Mouse (Mus musculus) midbrain, embryonic 11.5 days (tissue): Measurements from ENCODE around the gene Wdhd1. TPM values are rescaled to one million over a fixed set of nuclear protein-coding genes. Genes with fewer than 3 reads are reported as not detected.

Experiments
- ATAC-seq: fragments of 200-750 bp; cut with Nextera tagmentation; 2 replicates; pipeline ENCODE4 v1.8.0; 2017; ENCODE audit warnings: moderate TSS enrichment, moderate library complexity; ENCODE audit not compliant: low FRiP score
- DNase-seq: peaks from one replicate; pipeline ENCODE4 v3.0.0; 2015; ENCODE audit warnings: low spot score; ENCODE audit errors: missing footprints
- H3K27ac ChIP-seq: fragments of 300-500 bp; sonication (generic); 2 replicates; pipeline ENCODE4 v1.5.1; 2014; ENCODE audit warnings: low read depth, low read length
- H3K27me3 ChIP-seq: fragments of 300-500 bp; sonication (generic); 2 replicates; pipeline ENCODE4 v1.6.1; 2014; ENCODE audit warnings: mild to moderate bottlenecking, low read length, moderate library complexity, mixed read lengths; ENCODE audit not compliant: control insufficient read depth, insufficient read depth
- H3K36me3 ChIP-seq: fragments of 300-500 bp; sonication (generic); 2 replicates; pipeline ENCODE4 v1.6.1; 2014; ENCODE audit warnings: mild to moderate bottlenecking, low read length, moderate library complexity, mixed read lengths; ENCODE audit not compliant: control insufficient read depth, insufficient read depth
- H3K4me1 ChIP-seq: fragments of 300-500 bp; sonication (generic); 2 replicates; pipeline ENCODE4 v1.6.1; 2014; ENCODE audit warnings: low read length; ENCODE audit not compliant: control insufficient read depth, insufficient read depth
- H3K4me2 ChIP-seq: fragments of 300-500 bp; sonication (generic); 2 replicates; pipeline ENCODE4 v1.6.1; 2014; ENCODE audit warnings: mild to moderate bottlenecking, moderate library complexity
- H3K4me3 ChIP-seq: fragments of 300-500 bp; sonication (generic); 2 replicates; pipeline ENCODE4 v1.5.1; 2014; ENCODE audit warnings: low read depth, low read length
- H3K9ac ChIP-seq: fragments of 300-500 bp; sonication (generic); 2 replicates; pipeline ENCODE4 v1.6.1; 2014; ENCODE audit warnings: low read length
- H3K9me3 ChIP-seq: fragments of 300-500 bp; sonication (generic); 2 replicates; pipeline ENCODE4 v1.6.1; 2016; ENCODE audit warnings: low read length; ENCODE audit not compliant: control insufficient read depth
- WGBS: fragments of 180-500 bp; shearing (Covaris S2); extraction: QIAGEN DNeasy Blood & Tissue Kit; methylation state at CpG from one replicate; pipeline ENCODE4 v1.1.7; 2014; 5-methylcytosine and 5-hydroxymethylcytosine counted together
- polyA plus RNA-seq: library from polyadenylated mRNA; unstranded; fragments of >200 nt; fragmentation: Nextera tagmentation; extraction: Ambion mirVana; gene quantifications from 2 replicates; pipeline ENCODE4 v1.2.1, GENCODE M21; 2014

Gene Wdhd1
- polyA plus RNA-seq, 1 experiment from 2014 or later: 47.3 TPM

DNA sequence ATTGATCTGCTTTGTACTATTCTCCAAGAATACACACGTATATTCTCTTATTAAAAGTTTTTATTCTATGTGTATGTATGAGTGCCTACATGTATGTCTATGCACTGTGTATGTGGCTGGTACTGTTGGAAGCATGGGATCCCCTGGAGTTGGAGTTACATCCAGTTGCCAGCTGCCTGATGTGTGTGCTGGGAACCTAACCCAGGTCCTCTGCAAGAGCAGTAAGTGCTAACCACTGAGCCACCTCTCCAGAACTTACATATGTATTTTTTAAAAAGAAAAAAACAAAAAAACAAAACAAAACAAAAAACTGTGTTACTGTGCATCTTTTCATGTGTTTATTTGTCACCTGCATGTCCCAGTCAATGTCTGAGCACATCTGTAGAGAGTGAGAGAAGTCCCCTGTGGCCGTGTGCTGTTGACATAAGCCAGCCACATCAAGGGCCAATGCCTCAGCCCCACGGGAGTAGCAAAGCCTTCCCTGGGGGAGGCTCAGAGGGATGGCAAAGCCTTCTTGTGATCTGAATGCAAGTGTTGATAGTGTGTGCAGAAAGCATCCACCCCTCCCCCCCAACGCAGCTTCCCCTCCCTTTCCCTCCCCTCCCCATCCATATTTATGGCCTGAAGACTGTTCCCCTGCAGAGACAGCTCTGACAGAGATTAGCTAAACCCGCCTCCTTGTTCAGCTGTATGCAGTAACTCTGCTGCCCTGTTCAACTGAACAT, 42.0 kb downstream of the Wdhd1 start:
- no peaks in the 10 kb centered on the region; the same call in 1 of the 2 replicates for H3K9me3 ChIP-seq
- no peak overlapping the region for H3K9ac ChIP-seq
- 82% methylated on average over 5 of the region's 5 CpGs for WGBS
- H3K4me1 ChIP-seq: no peaks in the 10 kb centered on the region
- H3K27ac ChIP-seq: no peak overlapping the region
- H3K36me3 ChIP-seq: no peaks in the 10 kb centered on the region
- no peak overlapping the region for H3K4me3 ChIP-seq
- DNase-seq: peak; percentile 75
- no peak for ATAC-seq
- H3K27me3 ChIP-seq: no peaks in the 10 kb centered on the region
- no peak overlapping the region for H3K4me2 ChIP-seq

DNA sequence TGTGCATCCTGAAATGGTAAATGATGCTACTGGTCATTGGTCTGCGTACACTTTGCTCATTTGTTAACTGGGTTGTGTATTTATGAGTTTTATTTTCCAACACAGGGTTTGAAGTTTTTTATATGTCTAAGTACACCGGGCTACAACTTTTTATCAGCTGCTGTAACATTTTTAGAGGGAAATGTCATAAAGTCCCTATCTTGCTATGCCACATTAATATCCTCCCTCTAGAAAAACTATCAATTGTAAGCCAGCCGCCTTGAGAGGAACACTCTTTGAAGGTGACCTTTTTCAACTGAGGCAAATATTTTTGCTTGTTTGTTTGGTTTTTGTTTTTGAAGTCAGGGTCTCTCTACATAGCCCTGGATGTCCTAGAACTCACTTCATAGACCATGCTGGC, 42.6 kb downstream of the Wdhd1 start:
- no peak overlapping the region for H3K4me2 ChIP-seq
- H3K36me3 ChIP-seq: no peaks in the 10 kb centered on the region
- H3K4me1 ChIP-seq: no peaks in the 10 kb centered on the region
- ATAC-seq (no peak), DNase-seq (peak; percentile 10)
- H3K27ac ChIP-seq: no peak overlapping the region
- no peak overlapping the region for H3K4me3 ChIP-seq
- no peaks in the 10 kb centered on the region; the same call in 1 of the 2 replicates for H3K9me3 ChIP-seq
- no peaks in the 10 kb centered on the region for H3K27me3 ChIP-seq
- H3K9ac ChIP-seq: no peak overlapping the region
- WGBS: 96% methylated on average over 3 of the region's 3 CpGs

DNA sequence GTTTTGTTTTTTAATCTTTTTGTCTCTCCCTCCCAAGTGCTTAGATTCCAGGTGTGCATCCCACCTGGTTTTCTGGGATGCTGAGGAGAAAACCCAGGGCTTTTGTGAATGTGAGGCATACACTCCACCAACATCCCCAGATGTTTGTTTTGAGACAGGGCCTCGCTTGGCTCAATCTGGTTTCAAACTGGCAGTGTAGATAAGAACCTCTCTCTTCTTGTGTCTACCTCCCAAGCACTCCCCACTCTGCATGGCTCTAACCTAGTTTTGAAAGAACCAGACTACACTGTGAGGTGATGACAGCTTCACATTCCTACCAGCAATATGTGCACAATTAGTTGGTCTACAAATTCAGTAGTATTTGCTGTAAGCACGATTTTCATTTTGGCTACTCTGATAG, 43.1 kb downstream of the Wdhd1 start:
- ATAC-seq: no peak
- peak; percentile 2 for DNase-seq
- Histone ChIP-seq H3K36me3 (no peaks in the 10 kb centered on the region), H3K27ac (no peak overlapping the region), H3K4me3 (no peak overlapping the region), H3K9ac (no peak overlapping the region), H3K27me3 (no peaks in the 10 kb centered on the region), H3K9me3 (no peaks in the 10 kb centered on the region; the same call in 1 of the 2 replicates), H3K4me1 (no peaks in the 10 kb centered on the region), H3K4me2 (no peak overlapping the region)
- WGBS: 77% methylated on average over 2 of the region's 2 CpGs

DNA sequence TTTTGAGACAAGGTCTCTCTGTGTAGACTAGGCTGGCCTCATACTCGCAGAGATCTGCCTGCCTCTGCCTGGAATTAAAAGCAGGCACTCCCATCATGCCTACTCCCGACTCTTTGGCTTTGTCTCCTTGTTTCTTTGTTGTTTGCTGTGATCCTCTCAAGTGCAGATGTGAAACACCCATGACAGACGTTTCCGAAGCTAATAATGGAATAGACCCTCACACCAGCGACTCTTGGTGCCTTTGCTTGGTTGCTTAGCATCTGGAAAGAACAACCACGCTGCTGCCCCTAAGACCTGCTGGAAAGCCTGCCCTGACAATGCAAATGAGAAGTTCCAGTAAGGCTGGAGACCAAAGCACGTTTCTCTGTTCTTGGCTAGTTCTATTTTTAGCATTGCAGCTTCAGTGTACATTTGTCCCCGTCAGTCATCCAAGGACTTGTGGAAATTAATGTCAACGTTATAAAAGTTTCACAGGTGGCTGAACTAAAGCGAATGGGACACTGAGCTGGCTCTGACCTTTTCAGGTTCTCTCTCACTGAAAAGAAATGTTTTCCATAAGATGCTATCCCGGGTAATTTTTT, 46.8 kb downstream of the Wdhd1 start:
- ATAC-seq (no peak), DNase-seq (no peak)
- 85% methylated on average over 11 of the region's 11 CpGs for WGBS

DNA sequence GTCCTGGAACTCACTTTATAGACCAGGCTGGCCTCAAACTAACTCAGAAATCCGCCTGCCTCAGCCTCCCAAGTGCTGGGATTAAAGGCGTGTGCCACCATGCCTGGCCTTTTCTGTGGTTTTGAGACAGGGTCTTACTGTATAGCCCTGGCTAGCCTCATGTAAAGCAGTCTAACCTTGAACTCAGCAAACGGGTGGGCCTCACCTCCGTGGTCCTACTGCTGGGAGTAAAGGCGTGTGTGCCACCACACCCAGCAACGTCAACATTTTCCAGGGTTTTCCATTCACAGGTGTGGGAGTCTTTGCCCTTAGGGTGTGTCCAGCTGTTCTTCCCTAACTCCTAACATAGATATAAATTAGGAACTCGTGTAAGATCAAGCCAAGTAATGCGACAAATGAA, 50.7 kb downstream of the Wdhd1 start:
- Histone ChIP-seq H3K4me1 (no peaks in the 10 kb centered on the region), H3K27ac (no peak overlapping the region), H3K9ac (no peak overlapping the region), H3K36me3 (no peaks in the 10 kb centered on the region), H3K4me2 (no peak overlapping the region), H3K27me3 (no peaks in the 10 kb centered on the region), H3K4me3 (no peak overlapping the region), H3K9me3 (no peaks in the 10 kb centered on the region)
- ATAC-seq (no peak), DNase-seq (no peak)
- WGBS: 90% methylated on average over 8 of the region's 8 CpGs

More for the DNA sequence above, 46.8 kb downstream of the Wdhd1 start:
- no peak overlapping the region for H3K27ac ChIP-seq
- H3K27me3 ChIP-seq: no peaks in the 10 kb centered on the region
- H3K4me2 ChIP-seq: no peak overlapping the region
- H3K4me3 ChIP-seq: no peak overlapping the region
- H3K36me3 ChIP-seq: no peaks in the 10 kb centered on the region
- H3K9me3 ChIP-seq: no peaks in the 10 kb centered on the region
- H3K9ac ChIP-seq: no peak overlapping the region
- H3K4me1 ChIP-seq: no peaks in the 10 kb centered on the region

DNA sequence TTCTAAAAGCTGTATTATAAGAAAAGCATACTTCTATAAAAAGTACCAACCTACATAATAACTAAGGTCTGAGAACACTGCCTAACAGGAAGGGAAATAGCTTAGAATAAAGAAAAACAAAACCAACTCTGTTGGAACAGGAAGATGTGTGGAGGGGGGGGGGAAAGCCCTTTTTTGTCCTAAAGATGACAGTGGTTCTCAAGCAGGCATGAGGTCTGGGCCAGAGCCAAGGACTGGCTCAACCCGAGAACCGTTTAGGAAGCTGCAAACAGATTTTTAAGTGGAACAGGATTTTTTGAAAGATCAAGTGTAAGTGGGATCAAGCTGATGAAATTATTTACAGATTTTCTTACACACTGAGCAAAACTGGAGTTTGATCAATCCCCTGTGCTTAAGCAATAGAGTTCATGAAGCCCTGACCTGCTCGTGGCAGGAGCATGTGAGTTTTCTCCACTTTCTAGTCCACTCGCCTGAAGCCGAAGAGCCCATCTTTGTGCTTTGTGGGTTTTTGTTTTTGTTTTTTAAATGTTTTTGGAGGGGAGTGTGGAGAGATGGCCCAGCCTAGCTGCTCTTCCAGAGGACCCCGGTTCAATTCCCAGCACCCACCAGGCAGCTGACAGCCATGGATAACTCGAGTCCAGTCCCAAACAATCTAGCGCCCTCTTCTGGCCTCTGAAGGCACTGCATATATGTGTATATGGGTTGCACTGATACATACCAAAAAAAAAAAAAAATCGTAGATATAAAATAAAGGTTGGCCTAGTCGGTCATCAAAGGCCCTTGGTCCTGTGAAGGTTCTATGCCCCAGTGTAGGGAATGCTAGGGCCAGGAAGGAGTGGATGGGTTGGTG, 52.0 kb downstream of the Wdhd1 start:
- no peaks in the 10 kb centered on the region for H3K4me1 ChIP-seq
- H3K27me3 ChIP-seq: no peaks in the 10 kb centered on the region
- no peak overlapping the region for H3K9ac ChIP-seq
- H3K27ac ChIP-seq: no peak overlapping the region
- no peaks in the 10 kb centered on the region for H3K9me3 ChIP-seq
- DNase-seq (no peak), ATAC-seq (no peak)
- WGBS: 80% methylated on average over 10 of the region's 10 CpGs
- H3K36me3 ChIP-seq: no peaks in the 10 kb centered on the region
- H3K4me2 ChIP-seq: no peak overlapping the region
- no peak overlapping the region for H3K4me3 ChIP-seq

DNA sequence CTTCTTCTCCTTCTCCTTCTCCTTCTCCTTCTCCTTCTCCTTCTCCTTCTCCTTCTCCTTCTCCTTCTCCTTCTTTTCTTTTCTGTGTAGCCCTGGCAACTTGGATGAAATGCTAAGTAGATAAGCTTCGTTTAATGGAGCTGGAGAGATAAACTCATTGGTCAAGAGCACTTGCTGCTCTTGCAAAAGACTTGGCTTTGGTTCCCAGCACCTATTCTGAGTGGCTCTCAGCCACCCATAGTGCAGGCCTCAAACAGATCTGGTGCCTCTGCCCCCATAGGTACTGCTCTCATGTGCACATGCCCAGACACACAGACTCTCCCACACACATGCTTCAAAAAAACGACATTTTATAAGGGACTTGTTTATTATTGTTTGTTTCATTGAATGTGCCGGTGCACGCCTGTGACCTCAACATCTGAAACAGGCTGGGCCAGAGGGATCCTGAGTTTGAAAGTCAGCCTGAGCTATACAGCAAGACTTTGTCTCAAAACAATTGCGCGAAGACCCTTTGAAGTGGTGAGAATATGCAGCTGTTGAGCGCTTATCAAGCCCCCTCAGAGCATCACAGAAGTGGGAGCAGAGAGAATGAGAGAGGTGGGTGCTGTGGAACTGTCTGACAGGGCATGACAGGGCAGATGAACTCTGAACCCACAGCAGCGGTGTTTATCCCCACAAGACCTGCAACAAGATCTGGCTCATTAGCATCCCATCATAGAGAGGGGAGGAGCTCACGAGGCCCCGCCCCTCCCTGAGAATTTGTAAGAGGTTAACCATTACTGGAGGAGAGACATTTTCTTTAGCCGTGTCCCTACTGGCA, 53.8 kb downstream of the Wdhd1 start:
- DNase-seq: no peak
- H3K27me3 ChIP-seq: no peaks in the 10 kb centered on the region
- H3K27ac ChIP-seq: no peak overlapping the region
- no peaks in the 10 kb centered on the region for H3K36me3 ChIP-seq
- WGBS: 80% methylated on average over 11 of the region's 11 CpGs
- no peak overlapping the region for H3K4me3 ChIP-seq
- no peaks in the 10 kb centered on the region for H3K4me1 ChIP-seq
- ATAC-seq: no peak
- H3K9me3 ChIP-seq: no peaks in the 10 kb centered on the region
- H3K9ac ChIP-seq: no peak overlapping the region
- H3K4me2 ChIP-seq: no peak overlapping the region

DNA sequence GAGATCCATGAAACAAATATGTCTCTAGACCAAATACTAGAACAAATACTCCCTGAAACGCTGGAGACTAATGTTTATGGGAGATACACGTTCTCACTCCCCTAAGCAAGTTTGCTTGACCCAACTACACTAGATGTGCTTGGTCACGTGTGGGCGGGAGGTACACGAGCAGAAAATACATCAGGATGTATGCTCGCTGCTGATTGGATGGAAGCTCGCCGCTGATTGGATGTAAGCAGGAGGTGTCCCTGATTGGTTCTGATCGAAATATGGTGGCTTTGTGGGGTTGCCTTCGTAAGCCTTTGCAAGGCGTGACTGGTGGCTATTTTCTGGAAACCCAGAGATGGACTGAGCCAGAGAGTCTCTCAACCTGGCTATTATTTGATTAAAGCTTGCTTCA, 55.1 kb downstream of the Wdhd1 start:
- no peaks in the 10 kb centered on the region for H3K9me3 ChIP-seq
- 87% methylated on average over 11 of the region's 11 CpGs for WGBS
- DNase-seq (no peak), ATAC-seq (no peak)
- H3K36me3 ChIP-seq: no peaks in the 10 kb centered on the region
- H3K9ac ChIP-seq: no peak overlapping the region
- H3K4me2 ChIP-seq: no peak overlapping the region
- H3K4me3 ChIP-seq: no peak overlapping the region
- H3K27ac ChIP-seq: no peak overlapping the region
- no peaks in the 10 kb centered on the region for H3K27me3 ChIP-seq
- H3K4me1 ChIP-seq: no peaks in the 10 kb centered on the region
